Mouse (Mus musculus) adrenal gland, postnatal 4 days (tissue): ENCODE results near the gene Smad3. TPM values are rescaled to one million over a fixed set of nuclear protein-coding genes. Genes with fewer than 3 reads are reported as not detected.

Experiments
- DNase-seq, 2 experiments: peaks; one replicate each; pipeline ENCODE4 v3.0.0; 2021 to 2022; ENCODE audit warnings: low spot score in 2 of 2, mixed read lengths in 2 of 2
- total RNA-seq, 2 experiments: library from RNA; stranded (reverse); gene quantifications; 2 replicates each; pipeline ENCODE4 v1.2.3; 2021

Smad3 gene
- total RNA-seq, 2 experiments from 2014 or later: 39.6 to 43.5 TPM

- no peak for DNase-seq
Observed at GRCm38 (mm10) chr9:63703236-63703785, 54.5 kb downstream of the Smad3 start.

GRCm38 (mm10) chr9:63702502-63703013, 55.2 kb downstream of the Smad3 start:
- no peak for DNase-seq

- no peak for DNase-seq
Observed at GRCm38 (mm10) chr9:63701957-63702309, 55.9 kb downstream of the Smad3 start.

DNA sequence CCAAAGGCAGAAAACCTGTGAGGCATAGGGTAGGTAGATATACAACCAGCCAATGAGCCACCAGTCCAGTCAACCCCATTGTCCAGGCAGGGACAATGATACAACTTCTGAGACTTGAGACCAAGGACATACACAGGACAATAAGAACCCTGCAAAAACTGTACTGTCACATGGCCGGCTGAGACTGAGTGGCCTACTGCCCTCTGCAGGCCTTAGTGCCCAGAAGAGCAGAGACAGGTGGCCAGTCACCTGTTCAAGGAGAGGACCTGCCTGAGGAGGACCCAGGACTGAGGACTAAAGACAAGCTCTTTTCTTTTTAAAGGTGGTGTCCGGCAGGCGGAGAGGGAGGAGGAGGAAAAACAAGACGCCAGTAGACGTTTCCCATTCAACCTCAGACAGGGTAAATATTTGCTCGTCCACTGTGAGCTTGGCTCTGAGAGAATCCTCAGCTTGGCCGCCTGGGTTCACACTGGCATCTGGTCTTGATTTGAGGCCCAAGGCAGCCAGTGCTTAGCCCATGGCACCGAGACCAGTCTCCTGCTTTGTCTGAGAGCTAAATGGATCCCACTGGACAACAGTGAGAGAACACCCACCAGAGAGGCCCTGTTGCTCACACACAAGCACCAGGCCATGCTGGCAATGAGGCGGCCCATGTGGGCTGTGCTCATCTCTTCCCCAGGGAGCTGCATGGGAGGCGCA, 56.4 kb downstream of the Smad3 start:
- no peak for DNase-seq

DNA sequence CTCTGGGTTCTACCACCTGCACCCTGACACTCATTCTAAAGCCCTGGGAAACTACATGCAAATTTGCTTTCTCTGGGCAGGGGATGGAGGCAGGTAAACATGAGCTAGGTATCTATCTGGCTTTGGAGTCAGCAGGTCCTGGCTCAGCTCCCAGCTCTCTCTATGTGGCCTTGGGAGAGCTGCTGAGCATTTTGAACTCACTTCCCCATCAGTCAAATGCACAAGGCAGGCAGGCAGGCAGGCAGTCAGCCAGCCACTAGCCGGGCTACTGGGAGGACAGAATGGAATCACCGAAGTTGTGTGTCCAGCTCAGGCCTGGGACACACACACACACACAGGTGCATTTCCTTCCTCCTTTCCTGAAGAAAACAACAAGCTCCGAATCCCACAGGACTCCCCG, 58.6 kb downstream of the Smad3 start:
- no peak for DNase-seq

DNA sequence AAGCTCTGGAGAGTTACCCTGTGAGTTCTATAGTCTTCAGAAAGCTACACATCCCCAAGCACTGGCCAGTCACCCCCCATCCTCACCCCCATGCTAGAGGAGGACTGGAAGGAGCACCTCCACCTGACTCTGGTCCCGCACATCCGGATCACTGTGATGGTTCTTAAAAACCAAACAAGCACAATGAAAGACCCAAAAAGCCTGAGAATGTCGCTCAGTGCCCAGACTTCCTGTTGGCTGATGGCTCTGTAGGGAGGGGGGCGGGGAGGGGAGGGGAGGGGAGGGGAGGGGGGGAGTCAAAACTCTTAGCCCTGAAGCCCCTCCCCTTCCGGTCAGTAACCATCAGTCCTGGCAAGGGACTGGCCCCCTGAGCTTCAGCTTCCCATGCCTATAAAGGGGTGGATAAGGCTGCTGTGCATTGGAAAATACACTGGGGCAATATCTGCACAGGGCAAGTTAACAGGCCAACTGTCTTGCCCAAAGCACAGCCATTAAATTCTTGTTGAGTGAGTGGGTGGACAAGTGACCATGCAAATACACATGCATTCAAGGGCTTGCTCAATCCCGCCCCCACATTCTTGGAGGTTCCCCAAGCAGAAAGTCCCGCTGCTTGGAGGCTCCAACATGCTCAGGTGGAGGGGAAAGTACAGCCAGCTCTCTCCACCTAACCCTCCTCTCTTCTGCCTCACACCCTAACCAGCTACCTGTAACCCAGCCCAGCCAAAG, 59.3 kb downstream of the Smad3 start:
- DNase-seq: no peak

DNA sequence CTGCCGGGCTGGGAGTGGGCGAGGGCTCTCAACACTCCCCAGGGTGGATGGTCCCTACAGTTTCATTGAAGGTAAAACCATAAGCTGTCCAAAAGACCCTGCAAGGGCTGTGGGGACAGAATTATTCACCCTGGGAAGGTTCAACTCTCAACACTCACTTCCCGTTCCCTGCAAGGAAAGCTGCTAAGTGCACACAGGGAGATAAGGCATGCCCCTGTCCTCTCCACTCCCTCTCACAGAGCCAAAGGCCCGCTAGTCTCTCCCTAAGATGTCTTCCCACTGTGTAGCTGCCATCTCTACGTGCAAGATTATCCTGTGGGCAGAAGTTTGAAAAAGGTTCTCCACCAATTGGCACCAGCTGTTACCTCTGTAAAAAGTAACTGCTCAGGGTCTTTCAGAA, 60.2 kb downstream of the Smad3 start:
- no peak for DNase-seq

GRCm38 (mm10) chr9:63696463-63697105, 61.2 kb downstream of the Smad3 start:
- no peak for DNase-seq

- no peak for DNase-seq
Observed at GRCm38 (mm10) chr9:63691960-63692359, 65.8 kb downstream of the Smad3 start.

DNA sequence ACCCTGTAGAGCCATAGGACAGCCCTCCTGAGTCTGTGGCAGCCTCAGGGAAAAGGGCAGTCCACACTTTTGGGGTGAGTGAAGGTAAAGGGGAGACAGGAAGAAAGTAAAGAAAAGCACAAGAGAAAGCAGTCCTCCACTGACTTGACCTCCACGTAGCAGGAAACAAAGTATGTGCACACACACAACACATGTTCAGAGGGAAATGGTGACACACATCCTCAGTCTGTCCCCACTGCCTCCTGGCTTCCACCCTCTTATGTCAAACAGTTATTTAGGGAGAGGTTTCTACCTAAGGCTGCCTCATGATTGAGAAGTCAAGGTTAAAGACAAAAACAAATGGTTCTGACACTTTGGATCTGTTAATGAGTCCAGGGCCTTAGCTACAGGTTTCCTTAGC, 67.3 kb downstream of the Smad3 start:
- DNase-seq: no peak

DNA sequence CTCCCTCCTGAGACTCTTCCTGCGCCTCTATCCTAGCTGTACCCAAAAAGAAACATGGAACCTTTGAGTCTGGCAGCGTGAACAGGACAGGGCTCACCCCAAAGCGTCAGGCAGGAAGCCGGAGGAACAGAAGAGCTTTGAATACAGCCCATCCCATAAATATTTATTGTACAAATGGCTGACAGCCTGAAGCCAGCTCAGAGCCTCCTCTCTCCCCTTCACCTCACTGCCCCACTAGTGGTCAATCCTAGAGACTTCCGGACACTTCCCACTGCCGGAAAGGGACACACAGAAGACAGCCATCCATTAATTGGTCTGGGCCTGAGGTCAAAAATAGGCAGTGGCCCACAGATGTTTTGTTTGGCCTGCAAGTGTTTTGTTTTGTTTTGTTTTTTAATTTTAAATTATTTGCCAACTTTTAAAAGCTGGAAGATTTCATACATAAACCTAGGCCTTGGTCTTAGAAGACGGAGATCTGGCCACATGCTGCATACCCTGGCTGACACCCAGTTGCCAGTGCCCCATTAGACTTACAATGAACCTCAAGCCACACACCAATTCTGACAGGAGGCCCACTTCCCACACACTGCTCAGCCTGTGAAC, 70.3 kb downstream of the Smad3 start:
- no peak for DNase-seq

DNA sequence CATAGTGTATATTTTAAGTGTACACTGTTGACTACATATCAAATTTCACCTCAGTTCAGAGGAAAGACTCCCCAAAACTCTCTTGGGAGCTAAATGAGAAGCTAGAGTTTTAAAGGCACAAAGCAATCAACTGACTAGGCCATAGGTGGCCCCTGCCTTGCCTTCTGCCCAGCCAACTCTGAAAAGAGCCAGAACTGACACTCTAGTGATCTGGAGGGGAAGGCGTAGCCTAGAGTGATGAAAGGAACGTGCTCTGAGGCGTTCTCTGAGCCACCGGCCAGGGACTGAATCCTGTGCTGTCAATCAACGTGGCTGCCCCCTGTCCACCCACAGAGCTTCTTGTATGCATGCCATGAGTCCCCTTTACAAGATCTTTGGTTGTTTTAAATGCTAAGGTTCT, 72.4 kb downstream of the Smad3 start:
- no peak for DNase-seq

GRCm38 (mm10) chr9:63684277-63684676, 73.5 kb downstream of the Smad3 start:
- no peak for DNase-seq

DNA sequence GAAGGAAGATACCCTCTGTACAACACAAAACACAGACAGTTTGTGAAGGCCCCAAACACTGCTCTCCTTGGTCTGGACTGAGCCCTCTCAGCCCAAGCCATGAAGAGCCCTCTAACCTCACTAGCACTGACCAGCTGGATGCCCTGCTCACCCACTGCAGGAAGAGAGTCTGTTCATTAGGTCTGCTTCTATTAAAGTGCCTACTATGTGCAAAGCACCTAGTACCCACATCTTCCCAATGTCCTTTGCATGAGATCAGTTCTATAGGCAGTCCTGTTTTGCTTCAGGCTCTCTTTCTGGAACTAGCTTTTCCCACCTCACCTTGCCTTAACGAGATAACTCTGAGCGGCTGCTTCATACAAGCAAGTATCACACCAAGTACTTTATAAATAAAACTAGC, 74.9 kb downstream of the Smad3 start:
- DNase-seq: no peak

- no peak for DNase-seq
Observed at GRCm38 (mm10) chr9:63682301-63682700, 75.5 kb downstream of the Smad3 start.

DNA sequence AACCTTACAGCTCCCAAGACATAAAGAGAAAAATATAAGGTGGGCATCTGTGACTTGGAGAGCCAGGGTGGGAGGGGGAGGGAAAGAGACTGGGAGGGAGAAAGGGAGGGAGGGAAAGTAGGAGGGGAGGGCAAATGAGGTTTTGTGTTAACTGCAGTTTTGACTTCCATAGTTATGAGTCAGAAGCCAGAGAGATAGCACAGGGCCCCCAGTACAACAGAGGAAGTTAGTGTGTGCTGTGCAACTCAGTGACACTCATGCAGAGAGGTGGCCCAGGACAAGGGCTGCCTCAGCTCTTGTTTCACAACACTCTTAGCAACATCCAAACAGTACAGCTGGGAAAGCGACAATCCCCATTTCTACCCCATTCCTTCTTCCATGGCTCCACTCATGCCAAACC, 79.7 kb downstream of the Smad3 start:
- DNase-seq: no peak

DNA sequence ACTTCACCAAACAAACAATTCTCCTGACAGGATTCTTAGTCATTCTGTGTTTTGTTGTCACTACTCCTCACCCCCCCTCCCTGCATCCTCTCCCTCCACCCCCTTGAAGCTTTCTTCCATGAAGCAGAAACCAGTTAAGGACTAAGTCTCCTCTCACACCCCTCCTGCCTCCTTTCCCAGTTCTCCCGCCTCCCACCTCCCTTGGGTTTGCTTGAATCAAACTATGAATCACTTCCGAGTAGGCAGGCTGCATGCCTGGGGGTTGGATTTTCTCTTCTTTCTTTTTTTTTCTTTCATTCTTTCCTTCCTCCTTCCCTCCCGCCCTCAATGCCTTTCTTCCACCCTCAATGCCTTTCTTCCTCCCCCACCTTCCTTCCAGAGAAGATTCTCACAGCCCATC, 80.2 kb downstream of the Smad3 start:
- no peak for DNase-seq

- no peak for DNase-seq
Observed at GRCm38 (mm10) chr9:63674613-63675012, 83.2 kb downstream of the Smad3 start.

GRCm38 (mm10) chr9:63673494-63673805, 84.3 kb downstream of the Smad3 start:
- DNase-seq: no peak

DNA sequence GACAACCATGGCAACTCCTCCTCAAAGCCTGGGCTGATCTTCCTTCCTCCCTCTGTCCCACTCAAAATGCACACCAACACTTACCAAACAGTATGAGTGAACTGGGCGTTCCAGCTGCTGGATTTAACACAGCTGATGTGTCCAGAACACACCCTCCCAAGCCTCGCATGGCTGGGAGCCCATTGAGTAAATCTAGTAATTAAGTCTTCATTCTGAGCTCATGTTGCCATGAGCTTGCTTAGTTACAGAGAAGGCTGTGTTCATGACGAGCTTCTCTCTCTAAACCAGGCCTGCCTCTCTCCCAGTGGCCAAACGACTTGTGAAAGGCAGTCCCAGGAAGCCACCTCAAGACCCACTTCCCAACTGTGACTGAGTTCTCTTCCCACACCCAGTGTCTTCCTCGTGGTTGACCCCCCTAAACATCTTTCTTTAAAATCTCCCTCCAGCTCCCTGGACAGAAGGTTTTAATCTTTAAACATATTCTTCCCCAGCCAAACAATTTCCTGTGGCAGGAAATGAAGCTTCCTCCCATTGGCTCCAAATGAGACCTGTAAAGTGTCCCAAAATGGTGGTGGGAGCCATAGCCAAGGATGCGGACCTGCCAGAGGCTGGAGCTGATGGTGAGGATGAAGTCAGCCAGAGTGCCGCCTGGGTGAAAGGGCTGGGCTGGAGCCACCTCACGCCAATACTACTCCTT, 84.8 kb downstream of the Smad3 start:
- no peak for DNase-seq

- no peak for DNase-seq
Observed at GRCm38 (mm10) chr9:63669816-63670215, 88.0 kb downstream of the Smad3 start.
